Mouse (Mus musculus) heart, adult 2 months (tissue): ENCODE measurements around the gene Serpina3b.

ENCODE experiments used
- CTCF ChIP-seq: fragments of 200-600 bp; IDR thresholded peaks from 2 replicates; pipeline ENCODE4 v1.8.1; 2022; ENCODE audit warnings: antibody characterized with exemption, mild to moderate bottlenecking, moderate library complexity
- POLR2A ChIP-seq: fragments of 200-500 bp; IDR thresholded peaks from 2 replicates; pipeline ENCODE4 v1.6.1; 2011; ENCODE audit warnings: mild to moderate bottlenecking, low read depth, low read length, control low read depth; ENCODE audit not compliant: insufficient read depth

GRCm38 (mm10) chr12:104186041-104186581 is 58.3 kb downstream of the Serpina3b start:
- TF ChIP-seq POLR2A: no peak
- TF ChIP-seq CTCF: no peak
